Mouse (Mus musculus): ENCODE measurements around the gene Bmp4.

The Bmp4 gene

DNA sequence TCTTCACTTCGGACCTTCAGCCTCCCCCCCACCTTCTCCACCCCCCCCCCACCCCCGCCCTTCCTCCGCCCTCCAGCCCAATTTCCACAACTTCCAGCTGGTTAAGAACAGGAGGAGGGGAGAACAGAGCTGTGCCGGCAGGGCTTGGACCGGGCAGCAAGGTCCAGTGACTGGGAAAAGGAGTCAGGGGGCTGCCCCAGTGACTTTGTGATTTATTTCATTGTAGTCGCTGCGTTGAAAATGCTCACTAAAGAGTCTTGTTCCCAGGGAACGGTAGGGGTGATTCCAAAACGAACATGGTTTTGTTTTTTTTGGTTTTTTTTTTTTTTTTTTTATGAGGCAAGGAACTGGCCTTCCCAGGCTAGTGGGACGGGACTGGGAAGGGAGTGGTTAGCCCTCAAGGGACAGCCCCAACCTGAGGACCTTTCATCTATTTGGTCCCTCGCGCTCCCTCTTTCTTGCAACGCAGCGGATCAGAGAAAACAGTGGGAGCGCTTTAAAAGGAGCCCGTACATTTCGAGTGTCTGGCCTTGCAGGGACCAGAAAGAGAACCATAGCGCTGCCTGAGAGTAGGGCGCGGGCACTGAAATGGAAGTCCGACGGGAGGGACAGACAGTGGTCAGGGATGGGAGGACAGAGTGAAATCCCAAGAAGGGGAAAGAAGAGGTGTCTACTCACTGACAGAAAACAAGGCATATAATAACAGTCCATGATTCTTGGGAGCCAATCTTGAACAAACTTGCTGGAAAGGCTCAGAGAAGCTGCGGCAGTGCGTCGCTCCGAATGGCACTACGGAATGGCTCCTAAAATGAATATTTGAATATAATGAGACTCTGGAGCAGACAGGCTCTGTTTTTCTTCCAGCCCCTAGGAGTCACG is 3.8 kb downstream of the Bmp4 start:
- in situ Hi-C loops (cut with MboI; ENCODE audit: low sequenced_read_pairs) = no loop called here

DNA sequence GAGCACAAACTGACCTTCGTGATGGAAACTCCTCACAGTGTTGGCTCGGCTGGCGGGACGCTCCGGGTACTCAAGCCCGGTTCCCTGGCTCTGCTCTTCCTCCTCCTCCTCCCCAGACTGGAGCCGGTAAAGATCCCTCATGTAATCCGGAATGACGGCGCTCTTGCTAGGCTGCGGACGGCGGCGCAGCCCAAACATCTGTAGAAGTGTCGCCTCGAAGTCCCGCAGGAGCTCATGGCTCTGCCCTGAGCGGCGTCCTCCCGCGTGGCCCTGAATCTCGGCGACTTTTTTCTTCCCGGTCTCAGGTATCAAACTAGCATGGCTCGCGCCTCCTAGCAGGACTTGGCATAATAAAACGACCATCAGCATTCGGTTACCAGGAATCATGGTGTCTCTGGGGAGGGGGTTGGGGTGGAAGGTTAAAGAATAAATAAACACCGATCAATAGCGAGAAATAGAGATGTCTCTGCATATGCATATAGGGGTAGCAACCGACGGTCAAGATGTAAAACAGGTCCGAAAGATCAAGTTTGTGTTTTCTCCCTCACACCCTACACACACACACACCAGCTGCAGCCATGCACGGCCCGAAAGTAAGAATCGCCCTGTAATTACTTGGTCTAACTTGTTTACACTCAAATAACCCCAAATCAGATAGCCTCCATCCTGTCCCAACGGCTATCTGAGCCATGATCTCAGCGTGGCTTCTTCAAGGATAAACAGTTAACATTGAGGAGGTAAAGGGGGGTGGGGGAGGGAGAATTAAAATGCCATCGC is 4.6 kb downstream of the Bmp4 start:
- in situ Hi-C loops (cut with MboI; ENCODE audit: low sequenced_read_pairs) = no loop called here

DNA sequence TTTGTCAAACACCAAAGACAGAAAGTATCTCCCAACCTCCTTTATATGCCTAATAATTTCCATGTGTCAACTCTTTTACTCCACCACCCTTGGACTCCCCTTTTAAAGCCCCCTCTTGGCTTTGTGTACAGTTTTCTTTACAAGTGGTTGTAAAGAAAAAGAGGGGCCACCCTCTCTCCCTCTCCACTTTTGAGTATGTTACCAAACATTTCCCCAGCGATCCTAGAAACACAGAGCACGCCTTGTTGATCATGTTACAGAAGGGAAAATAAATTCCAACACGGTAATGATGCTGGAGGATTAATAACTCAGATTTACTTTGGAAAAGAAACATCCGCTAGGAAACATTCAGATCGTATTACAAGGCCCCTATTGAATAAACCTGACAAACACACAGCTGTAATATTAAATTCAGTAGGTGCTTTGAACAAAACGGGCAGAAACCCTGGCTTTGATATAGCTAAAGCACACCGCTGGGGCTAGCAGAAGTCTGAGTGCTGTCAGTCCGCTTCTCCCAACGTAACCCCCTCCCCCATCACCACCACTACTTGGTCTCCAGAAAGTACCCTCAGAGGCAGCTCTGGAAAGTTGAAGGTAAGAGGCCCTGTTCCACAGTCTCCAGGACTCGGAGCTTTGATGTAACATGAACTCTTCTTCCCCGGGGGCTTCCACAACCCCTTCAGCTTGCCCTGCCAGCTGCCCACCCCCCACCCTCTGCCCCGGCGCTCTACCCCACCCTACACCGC is 5.3 kb downstream of the Bmp4 start:
- in situ Hi-C loops (cut with MboI; ENCODE audit: low sequenced_read_pairs) = no loop called here

DNA sequence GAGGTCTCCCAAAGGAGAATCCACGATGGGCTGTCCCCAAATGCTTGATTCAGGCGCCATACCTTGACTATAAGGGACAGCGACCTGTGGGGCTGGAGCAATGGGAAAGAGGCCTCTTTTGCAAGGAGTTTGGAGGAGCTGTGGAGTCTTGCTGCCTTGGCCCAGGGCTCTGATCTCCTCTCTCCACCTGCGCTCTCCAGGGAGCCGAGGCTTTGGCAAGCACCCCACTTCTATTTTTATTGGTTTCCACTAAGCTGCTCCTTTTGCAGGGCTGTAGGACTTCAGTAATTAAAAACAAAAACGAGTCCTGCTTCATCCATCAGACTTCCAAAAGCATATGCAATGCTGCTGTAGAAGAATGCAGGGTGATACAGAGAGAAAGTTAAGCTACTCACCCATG is 9.0 kb downstream of the Bmp4 start:
- in situ Hi-C loops (cut with MboI; ENCODE audit: low sequenced_read_pairs) = no loop called here

DNA sequence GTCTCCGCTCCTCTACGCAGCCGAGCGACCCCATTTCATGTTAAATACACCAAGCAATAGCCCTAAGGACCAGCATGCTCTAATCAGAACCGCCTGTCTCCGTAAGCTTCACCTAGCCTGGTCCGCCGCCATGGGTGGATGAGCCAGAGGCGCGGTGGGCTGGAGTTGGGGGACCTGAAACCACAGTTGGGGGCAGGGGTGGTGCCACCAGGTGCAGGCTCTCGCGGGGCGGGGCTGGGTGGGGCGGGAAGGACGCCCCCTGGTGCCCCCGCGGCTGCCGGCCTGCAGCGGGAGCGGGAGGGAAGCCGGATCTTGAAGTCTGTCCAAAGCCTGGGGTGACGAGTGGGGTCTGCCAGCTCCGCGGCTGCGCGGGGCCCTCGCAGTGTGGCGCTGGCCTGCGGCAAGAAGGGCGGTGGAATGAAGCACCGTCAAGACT is 10.2 kb downstream of the Bmp4 start:
- in situ Hi-C loops (cut with MboI; ENCODE audit: low sequenced_read_pairs) = no loop called here

DNA sequence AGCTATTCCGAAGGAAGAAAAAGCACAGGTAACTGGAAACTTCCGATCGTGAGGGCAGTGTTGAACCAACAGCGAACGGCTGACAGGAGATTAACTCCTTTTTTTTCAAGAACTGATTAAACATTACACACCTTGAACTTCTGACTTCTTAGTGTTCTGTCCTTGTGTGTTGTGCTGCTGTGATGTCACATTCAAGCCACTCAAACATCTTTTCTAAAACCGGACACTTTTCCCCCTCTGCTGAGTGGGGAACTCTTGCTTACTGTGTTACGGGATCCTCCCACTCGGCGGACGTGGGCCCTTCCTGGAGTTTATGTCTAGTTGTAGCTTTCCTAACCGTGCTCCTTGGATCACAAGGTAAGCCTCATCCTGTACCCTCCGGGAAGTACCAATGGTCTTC is 11.2 kb downstream of the Bmp4 start, which contains the start of gene Gm15217:
Gm15217 (plus strand) TSS at position 130 of the 400 bp plus-strand sequence.
- in situ Hi-C loops (cut with MboI; ENCODE audit: low sequenced_read_pairs) = no loop called here

DNA sequence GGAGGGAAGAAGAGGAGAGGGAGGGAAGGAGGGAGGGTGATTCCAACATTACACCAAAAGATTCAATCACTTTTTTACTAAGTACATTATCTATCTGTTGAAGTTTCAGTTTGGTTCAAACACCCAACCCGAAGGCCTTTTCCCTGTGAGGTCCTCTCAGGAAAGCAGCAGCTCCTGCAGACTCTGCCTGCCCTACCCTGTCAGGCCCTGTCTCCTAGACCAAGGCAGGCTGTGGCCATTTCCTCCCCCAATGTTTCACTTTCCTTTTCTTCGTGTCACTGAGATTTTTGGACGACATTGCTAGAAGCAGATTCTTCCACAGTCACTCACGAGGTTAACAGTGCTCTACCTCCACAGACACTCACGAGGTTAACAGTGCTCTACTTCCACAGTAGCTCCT is 14.7 kb downstream of the Bmp4 start:
- in situ Hi-C loops (cut with MboI; ENCODE audit: low sequenced_read_pairs) = no loop called here

DNA sequence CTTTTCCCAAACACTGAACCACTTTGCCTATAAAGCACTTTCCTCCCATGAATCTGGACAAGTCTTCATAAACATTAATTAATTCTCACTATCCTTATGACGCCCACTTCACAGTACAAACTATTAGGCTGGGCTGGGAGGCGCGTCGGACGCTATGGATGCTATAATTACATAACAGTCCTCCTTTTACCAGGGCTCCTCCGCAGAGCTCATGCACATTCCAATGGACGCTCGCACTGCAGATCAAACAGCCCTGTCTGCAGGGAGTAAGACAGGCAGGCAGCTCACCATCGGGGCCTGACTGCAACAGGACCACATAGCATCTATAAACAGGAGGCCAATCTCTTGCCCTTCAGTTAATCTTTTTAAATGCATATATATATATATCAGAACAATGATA is 18.0 kb downstream of the Bmp4 start:
- in situ Hi-C loops (cut with MboI; ENCODE audit: low sequenced_read_pairs) = no loop called here

DNA sequence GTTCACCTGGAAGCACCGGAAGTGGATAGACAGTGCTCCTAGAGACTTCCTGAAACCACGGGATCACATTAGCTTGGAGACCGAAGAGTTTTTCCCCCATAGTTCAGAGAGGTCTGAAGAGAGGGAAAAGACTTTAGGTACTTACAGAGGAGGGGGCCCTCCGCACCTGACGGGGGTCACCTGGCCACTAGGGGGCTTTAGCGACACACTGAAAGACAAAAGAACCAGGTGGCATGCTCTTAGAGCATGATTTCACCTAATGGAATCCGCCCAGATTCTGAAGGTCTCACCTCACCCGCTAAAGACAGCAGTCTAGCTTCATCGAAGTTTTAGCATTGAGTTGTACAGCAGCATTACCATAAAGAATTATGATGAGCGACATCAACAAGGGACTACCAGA is 27.3 kb downstream of the Bmp4 start:
- in situ Hi-C loops (cut with MboI; ENCODE audit: low sequenced_read_pairs) = no loop called here

DNA sequence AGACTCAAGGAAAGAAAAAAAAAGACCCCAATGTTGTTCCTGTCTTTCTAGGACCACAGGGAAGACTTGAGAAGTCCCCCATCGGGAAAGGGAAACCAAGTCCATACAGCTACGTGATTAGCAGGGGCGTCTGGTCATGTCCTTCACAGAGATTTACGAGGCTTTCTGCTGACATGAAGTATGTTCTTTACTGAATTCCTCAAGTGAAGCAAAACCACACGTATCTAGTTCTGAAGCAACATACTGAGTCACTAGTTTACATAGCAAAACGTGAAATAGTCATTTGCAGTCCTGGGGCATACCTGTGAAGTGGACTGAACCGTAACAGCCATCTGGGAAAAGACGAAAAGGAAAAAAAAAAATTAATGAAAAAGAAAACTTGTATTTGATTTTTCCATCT is 32.8 kb downstream of the Bmp4 start:
- in situ Hi-C loops (cut with MboI; ENCODE audit: low sequenced_read_pairs) = no loop called here

DNA sequence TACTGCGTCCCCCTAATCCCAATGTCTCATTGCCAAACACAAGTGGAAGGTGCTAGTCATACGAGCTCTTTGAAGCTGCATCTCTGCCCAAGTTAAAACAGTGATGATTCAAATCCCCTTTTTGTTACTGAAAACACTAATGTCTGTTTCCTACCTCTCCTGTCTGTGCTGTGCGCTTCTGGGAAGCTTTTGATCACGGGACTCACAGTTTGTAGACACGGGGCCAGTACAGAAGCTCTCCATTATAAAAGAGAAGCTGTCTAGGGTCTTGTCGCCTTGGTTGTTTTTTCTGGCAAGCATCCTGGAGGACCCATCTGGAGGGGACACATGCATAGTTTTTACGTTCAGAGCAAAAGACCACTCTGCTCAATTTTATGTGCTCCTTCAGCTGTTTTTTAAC is 33.2 kb downstream of the Bmp4 start:
- in situ Hi-C loops (cut with MboI; ENCODE audit: low sequenced_read_pairs) = no loop called here

DNA sequence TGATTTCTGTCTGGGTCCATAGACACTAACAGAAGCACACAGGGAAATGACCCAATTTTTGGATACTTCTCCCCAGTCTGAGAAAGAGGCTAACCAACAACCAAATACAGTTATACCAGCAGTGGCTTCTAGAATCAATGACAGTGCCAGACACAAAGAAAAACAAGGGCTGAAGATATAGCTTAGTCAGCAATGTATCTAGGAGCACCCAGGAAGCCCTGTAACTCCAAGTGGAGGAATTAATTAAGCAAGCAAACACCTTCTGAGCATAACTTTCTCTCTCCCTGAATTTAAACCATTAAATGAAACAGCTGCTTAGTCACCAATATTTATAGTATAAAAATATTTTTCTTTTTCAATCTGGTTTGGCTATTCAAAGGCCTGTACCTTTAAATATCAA is 45.7 kb downstream of the Bmp4 start:
- in situ Hi-C loops (cut with MboI; ENCODE audit: low sequenced_read_pairs) = no loop called here

DNA sequence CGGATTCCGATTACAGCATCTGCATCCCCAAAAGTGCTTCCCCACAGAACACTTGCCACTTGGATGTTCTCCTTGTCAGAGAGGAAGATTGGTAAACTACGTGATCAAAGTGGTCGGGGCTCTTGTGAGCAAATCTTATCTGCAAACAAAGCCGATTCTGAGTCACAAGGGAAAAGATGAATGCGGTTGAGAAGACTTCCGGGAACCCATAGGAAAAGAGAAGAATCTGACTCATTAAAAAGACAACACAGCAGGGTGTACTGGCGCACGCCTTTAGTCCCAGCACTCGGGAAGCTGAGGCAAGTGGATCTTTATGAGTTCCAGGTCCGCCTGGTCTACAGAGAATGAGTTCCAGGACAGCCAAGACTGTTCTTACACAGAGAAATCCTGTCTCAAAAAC is 51.7 kb downstream of the Bmp4 start:
- in situ Hi-C loops (cut with MboI; ENCODE audit: low sequenced_read_pairs) = no loop called here

Data from CH12F3 (cell line).